Comparison of ENCODE assay signal across 8 mouse cellular contexts in genomic region chr9:14075452-14075851, GRCm38 (mm10).
DNase-seq lines count a peak whose midpoint lies in the region; ATAC-seq lines count a peak whose summit lies in the region.
"Had no signal": no experiment of that assay in that cellular context is flagged by ENCODE, and none has a peak within 500 bp of the region (broad histone marks: within the 10 kb centered on the region; RNA-seq: fewer than 3 reads in every experiment).

No protein-coding gene starts in this region.

- H3K4me2 ChIP-seq in heart, embryonic 12.5 days: no peak overlapping the region

- no peaks in the 10 kb centered on the region for H3K9me3 ChIP-seq in heart, embryonic 12.5 days (replicated peaks)
- H3K9me3 ChIP-seq: megakaryocyte, embryonic 14.5 days had no signal

- no peak overlapping the region for H3K27ac ChIP-seq in heart, embryonic 12.5 days (ENCODE audit: poor library complexity, severe bottlenecking)

- peak; percentile 63; the same call in 1 of the 2 replicates for ATAC-seq in heart, embryonic 12.5 days (ENCODE audit: insufficient number of reproducible peaks, low FRiP score)

- peaks cover 10% of the 10 kb centered on the region for H3K4me1 ChIP-seq in heart, embryonic 12.5 days (replicated peaks)

- H3K36me3 ChIP-seq in heart, embryonic 12.5 days: no peaks in the 10 kb centered on the region

- H3K27me3 ChIP-seq in heart, embryonic 12.5 days (replicated peaks): no peaks in the 10 kb centered on the region

- H3K9ac ChIP-seq in heart, embryonic 12.5 days: no peak overlapping the region

- 33% methylated on average over 4 of the region's 4 CpGs for WGBS in heart, embryonic 12.5 days

- no peak overlapping the region for H3K4me3 ChIP-seq in heart, embryonic 12.5 days
- H3K4me3 ChIP-seq: megakaryocyte, embryonic 14.5 days had no signal

- DNase-seq in right cerebral cortex, adult 18-20 months: peak; percentile 51
- no peak for DNase-seq in right cerebral cortex, postnatal 25 days
- DNase-seq in cerebellum, postnatal 10 days: peak; percentile 87 to 92
- peak; percentile 77 for DNase-seq in layer of hippocampus, adult 9-11 months
- DNase-seq in retina, adult 2 months (ENCODE audit: low read depth, low spot score): peak; percentile 22
- no peak for DNase-seq in embryo, embryonic 10.5 days (ENCODE audit: low spot score)

Comparison
In these comparisons a context has a peak if more than half of its experiments do, and no peak if none do; other contexts are left out.
1. DNase-seq: peak in right cerebral cortex, adult 18-20 months (single experiment), cerebellum, postnatal 10 days (2 of 2), layer of hippocampus, adult 9-11 months (single experiment) and retina, adult 2 months (single experiment); none in right cerebral cortex, postnatal 25 days (single experiment) and embryo, embryonic 10.5 days (single experiment).